Mouse (Mus musculus): ENCODE data around the gene Rflnb. TPM values are rescaled to one million over a fixed set of nuclear protein-coding genes. Genes with fewer than 3 reads are reported as not detected.

Rflnb gene
- polyA plus RNA-seq, 1 experiment from 2014 or later: 42.8 TPM

DNA sequence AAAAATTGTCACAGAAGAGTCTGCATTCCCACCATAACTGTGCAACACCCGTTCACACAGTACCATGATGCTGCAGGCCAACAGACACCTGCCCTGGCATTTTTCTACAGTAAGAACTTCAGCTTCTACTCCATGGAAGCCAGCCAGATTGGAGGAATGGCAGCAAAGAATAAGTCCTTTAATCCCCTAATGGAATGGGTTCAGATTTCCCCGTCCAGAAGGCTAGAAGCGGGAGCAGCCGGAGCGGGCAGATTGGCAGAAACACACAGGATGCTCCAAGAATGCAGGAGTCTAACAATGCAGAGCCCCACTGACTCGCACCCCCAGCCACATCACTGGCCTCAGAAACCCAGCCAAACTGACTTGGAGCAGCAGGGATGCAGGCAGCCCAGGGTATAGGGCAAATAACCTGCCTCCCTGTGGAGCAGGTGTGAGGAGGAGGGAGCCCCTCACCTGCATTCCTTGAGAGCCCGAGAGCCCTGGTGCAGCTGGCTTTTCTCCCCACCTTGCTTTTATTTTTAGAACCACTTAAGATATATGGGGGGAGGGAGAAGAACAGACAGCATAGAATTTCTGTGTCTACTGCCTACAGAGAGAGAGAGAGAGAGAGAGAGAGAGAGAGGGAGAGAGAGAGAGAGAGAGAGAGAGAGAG, 54.5 kb downstream of the Rflnb start:
- H3K36me3 ChIP-seq (ENCODE audit: control insufficient read depth, insufficient read depth, low read length): no peaks in the 10 kb centered on the region
- WGBS: 10% methylated on average over 7 of the region's 7 CpGs
- H3K9ac ChIP-seq (replicated peaks; ENCODE audit: low read depth, low read length): no peak overlapping the region
- no peaks in the 10 kb centered on the region for H3K4me1 ChIP-seq (ENCODE audit: control insufficient read depth, insufficient read depth, low read length)
- no peak for ATAC-seq (ENCODE audit: insufficient number of reproducible peaks, insufficient read depth, low FRiP score, low read depth)
- H3K4me3 ChIP-seq (ENCODE audit: low read depth, low read length): no peak overlapping the region
- no peak overlapping the region for H3K4me2 ChIP-seq (replicated peaks; ENCODE audit: low read depth, low read length)
- no peaks in the 10 kb centered on the region for H3K27me3 ChIP-seq (ENCODE audit: control insufficient read depth, insufficient read depth, low read length)
- H3K27ac ChIP-seq (ENCODE audit: low read length): no peak overlapping the region
- 0 out of 2 replicates have a peak, but pooled peaks cover 3% of the 10 kb centered on the region for H3K9me3 ChIP-seq (ENCODE audit: control insufficient read depth, low read depth, low read length)

DNA sequence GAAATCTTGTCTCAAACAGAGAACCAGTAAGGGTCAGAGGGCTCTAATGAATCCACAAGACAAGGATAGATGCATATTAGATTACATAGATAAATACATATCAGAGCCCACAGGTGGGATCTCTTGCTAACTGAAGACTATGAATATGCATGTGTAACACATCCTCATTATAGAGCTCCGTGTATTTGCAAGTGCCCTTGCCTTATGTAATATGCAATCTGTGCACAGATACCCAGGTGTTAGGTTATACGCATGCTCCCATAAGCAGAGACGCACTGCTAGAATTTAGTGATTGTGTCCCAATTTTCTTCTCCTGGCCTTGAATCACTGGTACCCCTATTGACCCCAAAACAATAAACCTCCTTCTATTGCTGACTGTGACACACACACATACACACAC, 55.4 kb downstream of the Rflnb start:
- no peaks in the 10 kb centered on the region for H3K36me3 ChIP-seq (ENCODE audit: control insufficient read depth, insufficient read depth, low read length)
- H3K27ac ChIP-seq (ENCODE audit: low read length): no peak overlapping the region
- no peaks in the 10 kb centered on the region for H3K27me3 ChIP-seq (ENCODE audit: control insufficient read depth, insufficient read depth, low read length)
- no peak for ATAC-seq (ENCODE audit: insufficient number of reproducible peaks, insufficient read depth, low FRiP score, low read depth)
- H3K4me3 ChIP-seq (ENCODE audit: low read depth, low read length): no peak overlapping the region
- H3K4me1 ChIP-seq (ENCODE audit: control insufficient read depth, insufficient read depth, low read length): no peaks in the 10 kb centered on the region
- WGBS: 78% methylated on average over 3 of the region's 3 CpGs
- 0 out of 2 replicates have a peak, but pooled peaks cover 3% of the 10 kb centered on the region for H3K9me3 ChIP-seq (ENCODE audit: control insufficient read depth, low read depth, low read length)
- H3K9ac ChIP-seq (replicated peaks; ENCODE audit: low read depth, low read length): no peak overlapping the region
- no peak overlapping the region for H3K4me2 ChIP-seq (replicated peaks; ENCODE audit: low read depth, low read length)

DNA sequence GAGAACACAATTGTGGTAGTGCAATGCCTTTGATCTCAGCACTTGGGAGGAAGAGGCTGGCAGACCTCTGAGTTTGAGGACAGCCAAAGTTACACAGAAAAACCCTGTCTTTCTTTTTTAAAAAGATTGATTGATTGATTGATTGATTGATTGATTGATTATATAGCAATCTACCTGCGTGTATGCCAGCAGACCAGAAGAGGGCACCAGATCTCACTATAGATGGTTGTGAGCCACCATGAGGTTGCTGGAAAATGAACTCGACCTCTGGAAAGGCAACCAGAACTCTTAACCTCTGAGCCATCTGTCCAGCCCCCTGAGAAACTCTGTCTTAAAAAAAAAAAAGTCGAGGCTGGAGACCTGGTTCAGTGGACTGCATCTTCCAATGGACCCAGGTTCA, 57.0 kb downstream of the Rflnb start:
- Histone ChIP-seq H3K27me3 (ENCODE audit: control insufficient read depth, insufficient read depth, low read length) (no peaks in the 10 kb centered on the region), H3K4me1 (ENCODE audit: control insufficient read depth, insufficient read depth, low read length) (0 out of 2 replicates have a peak, but pooled peaks cover under 1% of the 10 kb centered on the region), H3K4me2 (replicated peaks; ENCODE audit: low read depth, low read length) (no peak overlapping the region), H3K4me3 (ENCODE audit: low read depth, low read length) (no peak overlapping the region), H3K9me3 (ENCODE audit: control insufficient read depth, low read depth, low read length) (0 out of 2 replicates have a peak, but pooled peaks cover 3% of the 10 kb centered on the region), H3K27ac (ENCODE audit: low read length) (no peak overlapping the region), H3K36me3 (ENCODE audit: control insufficient read depth, insufficient read depth, low read length) (no peaks in the 10 kb centered on the region), H3K9ac (replicated peaks; ENCODE audit: low read depth, low read length) (no peak overlapping the region)
- 23% methylated on average over 3 of the region's 3 CpGs for WGBS
- no peak for ATAC-seq (ENCODE audit: insufficient number of reproducible peaks, insufficient read depth, low FRiP score, low read depth)

Other genes starting within 250 kb of the Rflnb start
- gene Doc2b, start 231.7 kb downstream of the Rflnb start, polyA plus RNA-seq (2014; fragmentation: Nextera tagmentation; extraction: Ambion mirVana): 2.5 and 2.6 TPM in 2 replicates
- 8.6 and 10.6 TPM in 2 replicates for gene Rph3al, start 89.4 kb downstream of the Rflnb start, polyA plus RNA-seq (2014; fragmentation: Nextera tagmentation; extraction: Ambion mirVana)
- gene 1700016K19Rik, start 27.9 kb downstream of the Rflnb start, polyA plus RNA-seq (2014; fragmentation: Nextera tagmentation; extraction: Ambion mirVana): 3.2 and 4.2 TPM in 2 replicates
- 39.2 and 41.7 TPM in 2 replicates for gene Vps53, start 151.9 kb upstream of the Rflnb start, polyA plus RNA-seq (2014; fragmentation: Nextera tagmentation; extraction: Ambion mirVana)
- gene Fam57a, start 151.9 kb upstream of the Rflnb start, polyA plus RNA-seq (2014; fragmentation: Nextera tagmentation; extraction: Ambion mirVana): 73.3 and 80.6 TPM in 2 replicates
- 0.49 and 1.3 TPM in 2 replicates for gene Dbil5, start 189.8 kb upstream of the Rflnb start, polyA plus RNA-seq (2014; fragmentation: Nextera tagmentation; extraction: Ambion mirVana)
- gene Gemin4, start 189.9 kb upstream of the Rflnb start, polyA plus RNA-seq (2014; fragmentation: Nextera tagmentation; extraction: Ambion mirVana): 29.1 and 31.8 TPM in 2 replicates
- 24.4 and 26.3 TPM in 2 replicates for gene Mrm3, start 215.9 kb upstream of the Rflnb start, polyA plus RNA-seq (2014; fragmentation: Nextera tagmentation; extraction: Ambion mirVana)
- gene Glod4, start 215.9 kb upstream of the Rflnb start, polyA plus RNA-seq (2014; fragmentation: Nextera tagmentation; extraction: Ambion mirVana): 135 and 155 TPM in 2 replicates

Measured in stomach, embryonic 14.5 days (tissue).